Mouse (Mus musculus) intestine, embryonic 15.5 days (tissue): ENCODE data around the gene Ehmt2. TPM values are rescaled to one million over a fixed set of nuclear protein-coding genes. Genes with fewer than 3 reads are reported as not detected.

Experiments used
- ATAC-seq: fragments of 200-750 bp; cut with Nextera tagmentation; 2 replicates; pipeline ENCODE4 v1.8.0; 2017; ENCODE audit warnings: moderate TSS enrichment, moderate library complexity
- H3K27ac ChIP-seq: fragments of 300-500 bp; sonication (generic); 2 replicates; pipeline ENCODE4 v1.5.1; 2015; ENCODE audit warnings: mild to moderate bottlenecking, inconsistent platforms
- H3K27me3 ChIP-seq: fragments of 300-500 bp; sonication (generic); replicated peaks from 2 replicates; pipeline ENCODE4 v1.6.1; 2015; ENCODE audit warnings: inconsistent platforms
- H3K36me3 ChIP-seq: fragments of 300-500 bp; sonication (generic); 2 replicates; pipeline ENCODE4 v1.6.1; 2015; ENCODE audit warnings: inconsistent platforms
- H3K4me1 ChIP-seq: fragments of 300-500 bp; sonication (generic); replicated peaks from 2 replicates; pipeline ENCODE4 v1.6.1; 2015; ENCODE audit warnings: inconsistent platforms
- H3K4me2 ChIP-seq: fragments of 300-500 bp; sonication (generic); replicated peaks from 2 replicates; pipeline ENCODE4 v1.6.1; 2015; ENCODE audit warnings: mild to moderate bottlenecking, inconsistent platforms
- H3K4me3 ChIP-seq: fragments of 300-500 bp; sonication (generic); replicated peaks from 2 replicates; pipeline ENCODE4 v1.5.1; 2015; ENCODE audit warnings: inconsistent platforms
- H3K9ac ChIP-seq: fragments of 300-500 bp; sonication (generic); 2 replicates; pipeline ENCODE4 v1.6.1; 2015; ENCODE audit warnings: inconsistent platforms
- H3K9me3 ChIP-seq: fragments of 300-500 bp; sonication (generic); 2 replicates; pipeline ENCODE4 v1.6.1; 2016; ENCODE audit warnings: inconsistent platforms
- WGBS: fragments of 180-500 bp; shearing (Covaris S2); methylation state at CpG from one replicate; pipeline ENCODE4 v1.1.7; 2015; 5-methylcytosine and 5-hydroxymethylcytosine counted together
- polyA plus RNA-seq: library from polyadenylated mRNA; unstranded; fragments of >200 nt; fragmentation: Nextera tagmentation; extraction: Ambion mirVana; gene quantifications from 2 replicates; pipeline ENCODE4 v1.2.1, GENCODE M21; 2015

The Ehmt2 gene
- polyA plus RNA-seq, 1 experiment from 2014 or later = 61.2 TPM

GRCm38 (mm10) chr17:34874321-34874720 lies 23.9 kb upstream of the Ehmt2 start:
- H3K9me3 ChIP-seq = no peaks in the 10 kb centered on the region
- no peak overlapping the region for H3K4me2 ChIP-seq
- no peak for ATAC-seq
- 80% methylated on average over 6 of the region's 6 CpGs for WGBS
- H3K36me3 ChIP-seq = no peaks in the 10 kb centered on the region
- H3K27me3 ChIP-seq = no peaks in the 10 kb centered on the region
- no peaks in the 10 kb centered on the region for H3K4me1 ChIP-seq
- no peak overlapping the region for H3K27ac ChIP-seq
- H3K4me3 ChIP-seq = no peak overlapping the region
- no peak overlapping the region for H3K9ac ChIP-seq

GRCm38 (mm10) chr17:34879336-34879879 lies 18.9 kb upstream of the Ehmt2 start, which contains the start of gene Zbtb12:
Gene Zbtb12, plus strand, starts transcription at chr17:34879483.
- no peak within 1 kb of the TSS for H3K27ac ChIP-seq
- H3K36me3 ChIP-seq = no peaks in the 10 kb centered on the region
- no peaks in the 10 kb centered on the region for H3K27me3 ChIP-seq
- H3K4me3 ChIP-seq = no peak within 1 kb of the TSS
- 59% methylated on average over 11 of the region's 11 CpGs for WGBS
- H3K9ac ChIP-seq = no peak within 1 kb of the TSS
- no peak within 1 kb of the TSS for H3K4me2 ChIP-seq
- H3K4me1 ChIP-seq = peaks cover 12% of the 10 kb centered on the region; the same call in 1 of the 2 replicates
- ATAC-seq = no peak
- no peaks in the 10 kb centered on the region for H3K9me3 ChIP-seq

- Histone ChIP-seq H3K9ac (peak overlapping the region; percentile 6; the same call in 1 of the 2 replicates), H3K4me3 (no peak overlapping the region), H3K36me3 (no peaks in the 10 kb centered on the region), H3K27me3 (no peaks in the 10 kb centered on the region), H3K27ac (peak overlapping the region; percentile 25; the same call in 1 of the 2 replicates), H3K4me1 (peaks cover 12% of the 10 kb centered on the region; the same call in 1 of the 2 replicates), H3K4me2 (peak overlapping the region; percentile 57), H3K9me3 (no peaks in the 10 kb centered on the region)
- peak; percentile 34; the same call in 1 of the 2 replicates for ATAC-seq
These were observed 17.1 kb upstream of the Ehmt2 start for GRCm38 (mm10) chr17:34881166-34881565.

GRCm38 (mm10) chr17:34881683-34882310 lies 16.5 kb upstream of the Ehmt2 start, which contains the start of gene Gm20547:
Gene Gm20547, minus strand, starts transcription at chr17:34882042.
- H3K27ac ChIP-seq = peak within 1 kb of the TSS; percentile 25
- peaks cover 12% of the 10 kb centered on the region; the same call in 1 of the 2 replicates for H3K4me1 ChIP-seq
- peak within 1 kb of the TSS; percentile 19 for H3K4me3 ChIP-seq
- H3K9me3 ChIP-seq = no peaks in the 10 kb centered on the region
- ATAC-seq = peak; percentile 75
- H3K27me3 ChIP-seq = no peaks in the 10 kb centered on the region
- H3K36me3 ChIP-seq = no peaks in the 10 kb centered on the region
- peak within 1 kb of the TSS; percentile 6 for H3K9ac ChIP-seq
- 9% methylated on average over 15 of the region's 15 CpGs for WGBS
- peak within 1 kb of the TSS; percentile 57 for H3K4me2 ChIP-seq

- 74% methylated on average over 3 of the region's 3 CpGs for WGBS
- H3K4me1 ChIP-seq = peaks cover 12% of the 10 kb centered on the region; the same call in 1 of the 2 replicates
- no peak overlapping the region for H3K4me3 ChIP-seq
- H3K9ac ChIP-seq = no peak overlapping the region
- H3K9me3 ChIP-seq = no peaks in the 10 kb centered on the region
- ATAC-seq = no peak
- no peaks in the 10 kb centered on the region for H3K36me3 ChIP-seq
- H3K27ac ChIP-seq = no peak overlapping the region
- H3K27me3 ChIP-seq = no peaks in the 10 kb centered on the region
- H3K4me2 ChIP-seq = no peak overlapping the region
These were observed 14.9 kb upstream of the Ehmt2 start for GRCm38 (mm10) chr17:34883332-34883731.

GRCm38 (mm10) chr17:34884704-34885103 lies 13.6 kb upstream of the Ehmt2 start:
- no peaks in the 10 kb centered on the region for H3K9me3 ChIP-seq
- no peak overlapping the region for H3K4me3 ChIP-seq
- H3K27me3 ChIP-seq = no peaks in the 10 kb centered on the region
- H3K9ac ChIP-seq = no peak overlapping the region
- H3K4me1 ChIP-seq = peaks cover 9% of the 10 kb centered on the region; the same call in 1 of the 2 replicates
- no peak overlapping the region for H3K4me2 ChIP-seq
- no peaks in the 10 kb centered on the region for H3K36me3 ChIP-seq
- no peak overlapping the region for H3K27ac ChIP-seq
- WGBS = 84% methylated on average over 6 of the region's 6 CpGs
- ATAC-seq = no peak

- no peaks in the 10 kb centered on the region for H3K36me3 ChIP-seq
- H3K4me1 ChIP-seq = peaks cover 5% of the 10 kb centered on the region; the same call in 1 of the 2 replicates
- H3K9me3 ChIP-seq = no peaks in the 10 kb centered on the region
- no peak overlapping the region for H3K4me2 ChIP-seq
- WGBS = 75% methylated on average over 3 of the region's 3 CpGs
- no peak overlapping the region for H3K27ac ChIP-seq
- no peak for ATAC-seq
- H3K27me3 ChIP-seq = no peaks in the 10 kb centered on the region
- no peak overlapping the region for H3K4me3 ChIP-seq
- no peak overlapping the region for H3K9ac ChIP-seq
These were observed 12.7 kb upstream of the Ehmt2 start for GRCm38 (mm10) chr17:34885615-34886014.

GRCm38 (mm10) chr17:34887942-34888341 lies 10.3 kb upstream of the Ehmt2 start:
- Histone ChIP-seq H3K36me3 (no peaks in the 10 kb centered on the region), H3K9ac (no peak overlapping the region), H3K27ac (no peak overlapping the region), H3K4me3 (no peak overlapping the region), H3K4me2 (no peak overlapping the region), H3K9me3 (no peaks in the 10 kb centered on the region), H3K27me3 (no peaks in the 10 kb centered on the region), H3K4me1 (0 out of 2 replicates have a peak, but pooled peaks cover 2% of the 10 kb centered on the region)
- no peak for ATAC-seq
- 92% methylated on average over 5 of the region's 5 CpGs for WGBS

GRCm38 (mm10) chr17:34890074-34890743 lies 8.1 kb upstream of the Ehmt2 start:
- Histone ChIP-seq H3K27ac (no peak overlapping the region), H3K9me3 (no peaks in the 10 kb centered on the region), H3K36me3 (no peaks in the 10 kb centered on the region), H3K4me2 (no peak overlapping the region), H3K4me3 (no peak overlapping the region), H3K4me1 (peaks cover 8% of the 10 kb centered on the region), H3K9ac (no peak overlapping the region), H3K27me3 (no peaks in the 10 kb centered on the region)
- ATAC-seq = no peak
- WGBS = 84% methylated on average over 12 of the region's 12 CpGs

GRCm38 (mm10) chr17:34891377-34891776 lies 6.9 kb upstream of the Ehmt2 start:
- H3K27ac ChIP-seq = no peak overlapping the region
- H3K4me3 ChIP-seq = no peak overlapping the region
- H3K27me3 ChIP-seq = no peaks in the 10 kb centered on the region
- WGBS = 98% methylated on average over 2 of the region's 2 CpGs
- H3K4me1 ChIP-seq = peaks cover 19% of the 10 kb centered on the region
- no peaks in the 10 kb centered on the region for H3K9me3 ChIP-seq
- no peak for ATAC-seq
- peaks cover 6% of the 10 kb centered on the region for H3K36me3 ChIP-seq
- H3K4me2 ChIP-seq = no peak overlapping the region
- no peak overlapping the region for H3K9ac ChIP-seq

- Histone ChIP-seq H3K9ac (no peak overlapping the region), H3K27me3 (no peaks in the 10 kb centered on the region), H3K4me3 (peak overlapping the region; percentile 78; the same call in 1 of the 2 replicates), H3K36me3 (peaks cover 8% of the 10 kb centered on the region), H3K9me3 (no peaks in the 10 kb centered on the region), H3K4me1 (peaks cover 29% of the 10 kb centered on the region), H3K4me2 (peak overlapping the region; percentile 82), H3K27ac (peak overlapping the region; percentile 94)
- no peak for ATAC-seq
- WGBS = 75% methylated on average over 12 of the region's 12 CpGs
These were observed 5.0 kb upstream of the Ehmt2 start for GRCm38 (mm10) chr17:34893072-34893824.

GRCm38 (mm10) chr17:34894074-34894597 lies 4.1 kb upstream of the Ehmt2 start:
- WGBS = 2% methylated on average over 28 of the region's 51 CpGs
- peak; percentile 88 for ATAC-seq
- H3K4me1 ChIP-seq = peaks cover 29% of the 10 kb centered on the region
- H3K9ac ChIP-seq = peak overlapping the region; percentile 93
- H3K4me3 ChIP-seq = peak overlapping the region; percentile 78
- no peaks in the 10 kb centered on the region for H3K27me3 ChIP-seq
- peak overlapping the region; percentile 82 for H3K4me2 ChIP-seq
- H3K27ac ChIP-seq = peak overlapping the region; percentile 94
- H3K9me3 ChIP-seq = no peaks in the 10 kb centered on the region
- H3K36me3 ChIP-seq = peaks cover 8% of the 10 kb centered on the region
